Mouse (Mus musculus) liver, adult 2 months (tissue): ENCODE data around the gene Kmt5b. TPM values are rescaled to one million over a fixed set of nuclear protein-coding genes. Genes with fewer than 3 reads are reported as not detected.

Source experiments
- DNase-seq: peaks from one replicate; pipeline ENCODE4 v3.0.0-alpha.2; 2011; ENCODE audit warnings: low read depth, low spot score; ENCODE audit errors: extremely low read depth
- H3K27ac ChIP-seq: fragments of 200-500 bp; replicated peaks from 2 replicates; pipeline ENCODE4 v1.5.1; 2012; ENCODE audit warnings: low read depth, mild to moderate bottlenecking, control low read depth, inconsistent platforms, low read length; ENCODE audit not compliant: insufficient read depth
- H3K27me3 ChIP-seq: fragments of 200-500 bp; 2 replicates; pipeline ENCODE4 v1.6.1; 2012; ENCODE audit warnings: mild to moderate bottlenecking, moderate library complexity, low read length, inconsistent platforms; ENCODE audit not compliant: control insufficient read depth, insufficient read depth
- H3K36me3 ChIP-seq: fragments of 200-500 bp; 2 replicates; pipeline ENCODE4 v1.6.1; 2012; ENCODE audit warnings: low read length, inconsistent platforms; ENCODE audit not compliant: control insufficient read depth, insufficient read depth
- H3K4me1 ChIP-seq: fragments of 200-500 bp; 2 replicates; pipeline ENCODE4 v1.6.1; 2011; ENCODE audit warnings: low read length; ENCODE audit not compliant: control insufficient read depth, insufficient read depth
- H3K4me3 ChIP-seq: fragments of 200-500 bp; 2 replicates; pipeline ENCODE4 v1.5.1; 2011; ENCODE audit warnings: low read depth, mild to moderate bottlenecking, control low read depth, low read length, moderate library complexity; ENCODE audit not compliant: insufficient read depth
- H3K79me2 ChIP-seq: fragments of 200-500 bp; 2 replicates; pipeline ENCODE4 v1.6.1; 2012; ENCODE audit warnings: inconsistent platforms, mild to moderate bottlenecking, low read length, moderate library complexity; ENCODE audit not compliant: control insufficient read depth, insufficient read depth
- H3K9ac ChIP-seq: fragments of 200-500 bp; 2 replicates; pipeline ENCODE4 v1.6.1; 2012; ENCODE audit warnings: low read depth, mild to moderate bottlenecking, control low read depth, inconsistent platforms, low read length
- CTCF ChIP-seq: fragments of 200-500 bp; IDR thresholded peaks from 2 replicates; pipeline ENCODE4 v1.5.1; 2011; ENCODE audit warnings: low read depth, low read length, control low read depth
- POLR2A ChIP-seq: fragments of 200-500 bp; IDR thresholded peaks from 2 replicates; pipeline ENCODE4 v1.6.1; 2011; ENCODE audit warnings: low read length, control low read depth; ENCODE audit not compliant: insufficient read depth; ENCODE audit errors: extremely low read depth
- WGBS: fragments of 180-500 bp; shearing (Covaris S2); methylation state at CpG from one replicate; pipeline ENCODE4 v1.1.7; 2018; 5-methylcytosine and 5-hydroxymethylcytosine counted together
- polyA plus RNA-seq: library from polyadenylated mRNA; depleted of rRNA; stranded (reverse); fragments of >200 nt; gene quantifications from 2 replicates; pipeline ENCODE4 v1.2.3, GENCODE M21; 2012; rRNA removed
- total RNA-seq: library from RNA; depleted of rRNA; stranded (reverse); fragments of >200 nt; gene quantifications from 2 replicates; pipeline ENCODE4 v1.2.3, GENCODE M21; 2014; rRNA removed

The Kmt5b gene
- total RNA-seq (25.4 and 30.4 TPM in 2 replicates), polyA plus RNA-seq (5.6 and 6.7 TPM in 2 replicates)

- Histone ChIP-seq H3K27me3 (no peaks in the 10 kb centered on the region), H3K36me3 (no peaks in the 10 kb centered on the region), H3K4me3 (peak within 1 kb of the TSS; percentile 85), H3K9ac (peak within 1 kb of the TSS; percentile 100), H3K4me1 (peaks cover 15% of the 10 kb centered on the region), H3K27ac (peak within 1 kb of the TSS; percentile 100), H3K79me2 (peaks cover 12% of the 10 kb centered on the region; the same call in 1 of the 2 replicates)
- under 1% methylated on average over 39 of the region's 39 CpGs for WGBS
- no peak for DNase-seq
- TF ChIP-seq POLR2A (no peak), CTCF (no peak)
These were observed at the start of gene Kmt5b for GRCm38 (mm10) chr19:3767276-3767780. Kmt5b (plus strand) TSS chr19:3767421.

- TF ChIP-seq CTCF = peak; percentile 87
- TF ChIP-seq POLR2A = no peak
- H3K9ac ChIP-seq = peak overlapping the region; percentile 55
- peak overlapping the region; percentile 50 for H3K27ac ChIP-seq
- no peaks in the 10 kb centered on the region for H3K27me3 ChIP-seq
- no peaks in the 10 kb centered on the region for H3K79me2 ChIP-seq
- H3K36me3 ChIP-seq = peaks cover 22% of the 10 kb centered on the region; the same call in 1 of the 2 replicates
- WGBS = 20% methylated on average over 19 of the region's 19 CpGs
- H3K4me1 ChIP-seq = peaks cover 13% of the 10 kb centered on the region; the same call in 1 of the 2 replicates
- peak overlapping the region; percentile 48 for H3K4me3 ChIP-seq
- DNase-seq = peak; percentile 84
These were observed 48.5 kb upstream of the Kmt5b start for GRCm38 (mm10) chr19:3718481-3719361.

- TF ChIP-seq POLR2A (no peak), CTCF (peak; percentile 88)
- peak overlapping the region; percentile 48 for H3K4me3 ChIP-seq
- no peaks in the 10 kb centered on the region for H3K27me3 ChIP-seq
- under 1% methylated on average over 27 of the region's 27 CpGs for WGBS
- DNase-seq = no peak
- H3K79me2 ChIP-seq = no peaks in the 10 kb centered on the region
- H3K4me1 ChIP-seq = peaks cover 13% of the 10 kb centered on the region; the same call in 1 of the 2 replicates
- peak overlapping the region; percentile 55 for H3K9ac ChIP-seq
- peaks cover 22% of the 10 kb centered on the region; the same call in 1 of the 2 replicates for H3K36me3 ChIP-seq
- H3K27ac ChIP-seq = peak overlapping the region; percentile 50
These were observed 47.8 kb upstream of the Kmt5b start for GRCm38 (mm10) chr19:3719362-3719891.

- no peak for TF ChIP-seq POLR2A
- no peak for TF ChIP-seq CTCF
- DNase-seq = no peak
- Histone ChIP-seq H3K79me2 (no peaks in the 10 kb centered on the region), H3K36me3 (no peaks in the 10 kb centered on the region), H3K27ac (no peak overlapping the region), H3K4me3 (no peak overlapping the region), H3K27me3 (no peaks in the 10 kb centered on the region), H3K4me1 (peaks cover 10% of the 10 kb centered on the region; the same call in 1 of the 2 replicates), H3K9ac (no peak overlapping the region)
- WGBS = 90% methylated on average over 9 of the region's 9 CpGs
These were observed 44.1 kb upstream of the Kmt5b start for GRCm38 (mm10) chr19:3723170-3723569.

GRCm38 (mm10) chr19:3723904-3724303 lies 43.3 kb upstream of the Kmt5b start:
- no peak for DNase-seq
- WGBS = 78% methylated on average over 4 of the region's 4 CpGs

More at GRCm38 (mm10) chr19:3723904-3724303, 43.3 kb upstream of the Kmt5b start:
- Histone ChIP-seq H3K27ac (no peak overlapping the region), H3K36me3 (no peaks in the 10 kb centered on the region), H3K27me3 (no peaks in the 10 kb centered on the region), H3K4me1 (peaks cover 4% of the 10 kb centered on the region; the same call in 1 of the 2 replicates), H3K79me2 (no peaks in the 10 kb centered on the region), H3K9ac (no peak overlapping the region), H3K4me3 (no peak overlapping the region)
- TF ChIP-seq CTCF = peak; percentile 54; the same call in 1 of the 2 replicates
- TF ChIP-seq POLR2A = no peak
